Mouse (Mus musculus) MEL (cell line): ENCODE measurements around the gene 4930550C14Rik. TPM values are rescaled to one million over a fixed set of nuclear protein-coding genes. Genes with fewer than 3 reads are reported as not detected.
A peak's percentile ranks its signal among the peaks of the same experiment; 100 is the strongest.

ENCODE experiments used
- DNase-seq: peaks from one replicate; pipeline ENCODE4 v3.0.0; 2011; ENCODE audit warnings: low read depth, low spot score
- H3K27ac ChIP-seq: 2 replicates; pipeline ENCODE4 v1.5.1; 2012; ENCODE audit warnings: low read depth, mild to moderate bottlenecking, control low read depth, low read length, moderate library complexity; ENCODE audit not compliant: control insufficient read depth
- H3K27me3 ChIP-seq, 2 experiments: fragments of 150-350 bp in 1 of 2; sonication (generic) in 1 of 2; 2 replicates each; pipeline ENCODE4 v1.6.1; 2012; ENCODE audit warnings: low read length in 2 of 2, mild to moderate bottlenecking in 2 of 2, improper control_type of control experiment in 1 of 2, moderate library complexity in 1 of 2; ENCODE audit not compliant: insufficient read depth in 2 of 2, control insufficient read depth in 1 of 2
- H3K36me3 ChIP-seq, 2 experiments: 2 replicates each; pipeline ENCODE4 v1.6.1; 2012 to 2014; ENCODE audit warnings: low read length in 2 of 2, improper control_type of control experiment in 1 of 2, inconsistent platforms in 1 of 2, mild to moderate bottlenecking in 1 of 2; ENCODE audit not compliant: insufficient read depth in 2 of 2, control insufficient read depth in 1 of 2
- H3K4me1 ChIP-seq, 2 experiments: fragments of 150-350 bp in 1 of 2; sonication (generic) in 1 of 2; 2 replicates each; pipeline ENCODE4 v1.6.1; 2012; ENCODE audit warnings: low read length in 2 of 2, improper control_type of control experiment in 1 of 2, mild to moderate bottlenecking in 1 of 2; ENCODE audit not compliant: insufficient read depth in 2 of 2, control insufficient read depth in 1 of 2
- H3K4me3 ChIP-seq, 2 experiments: fragments of 150-350 bp in 1 of 2; sonication (generic) in 1 of 2; 2 replicates each; pipeline ENCODE4 v1.5.1; 2012; ENCODE audit warnings: low read depth in 2 of 2, low read length in 2 of 2, mild to moderate bottlenecking in 2 of 2, moderate library complexity in 2 of 2, control low read depth in 1 of 2, improper control_type of control experiment in 1 of 2; ENCODE audit not compliant: control insufficient read depth in 1 of 2, insufficient read depth in 1 of 2
- H3K79me2 ChIP-seq: 2 replicates; pipeline ENCODE4 v1.6.1; 2012; ENCODE audit warnings: mild to moderate bottlenecking, low read length, moderate library complexity; ENCODE audit not compliant: control insufficient read depth, poor library complexity, insufficient read depth
- H3K9ac ChIP-seq: 2 replicates; pipeline ENCODE4 v1.6.1; 2012; ENCODE audit warnings: low read depth, mild to moderate bottlenecking, control low read depth, low read length, moderate library complexity; ENCODE audit not compliant: control insufficient read depth, poor library complexity, severe bottlenecking
- H3K9me3 ChIP-seq: fragments of 150-350 bp; sonication (generic); replicated peaks from 2 replicates; pipeline ENCODE4 v1.6.1; 2012; ENCODE audit warnings: mild to moderate bottlenecking, low read length, improper control_type of control experiment, moderate library complexity; ENCODE audit not compliant: insufficient read depth
- BHLHE40 ChIP-seq: IDR thresholded peaks from 2 replicates; pipeline ENCODE4 v1.6.1; 2012; ENCODE audit warnings: low read depth, mild to moderate bottlenecking, inconsistent platforms, low read length, improper control_type of control experiment, borderline replicate concordance
- EP300 ChIP-seq, 2 experiments: IDR thresholded peaks; 2 replicates each; pipeline ENCODE4 v1.6.1; 2011; ENCODE audit warnings: improper control_type of control experiment in 2 of 2, low read length in 2 of 2, low read depth in 1 of 2, mild to moderate bottlenecking in 1 of 2
- ETS1 ChIP-seq: IDR thresholded peaks from 2 replicates; pipeline ENCODE4 v1.6.1; 2012; ENCODE audit warnings: low read depth, mild to moderate bottlenecking, inconsistent platforms, low read length, improper control_type of control experiment, moderate library complexity
- GATA1 ChIP-seq: IDR thresholded peaks from 2 replicates; pipeline ENCODE4 v1.6.1; 2011; ENCODE audit warnings: low read depth, low read length, improper control_type of control experiment
- KAT2A ChIP-seq: conservative IDR thresholded peaks from 2 replicates; pipeline ENCODE4 v1.6.1; 2012; ENCODE audit warnings: low read depth, low read length, improper control_type of control experiment, inconsistent platforms
- MAFK ChIP-seq: IDR thresholded peaks from 2 replicates; pipeline ENCODE4 v1.6.1; 2011; ENCODE audit warnings: low read depth, mild to moderate bottlenecking, low read length, improper control_type of control experiment, borderline replicate concordance
- MXI1 ChIP-seq: IDR thresholded peaks from 2 replicates; pipeline ENCODE4 v1.6.1; 2011; ENCODE audit warnings: mild to moderate bottlenecking, low read depth, low read length, improper control_type of control experiment
- MYC ChIP-seq: IDR thresholded peaks from 2 replicates; pipeline ENCODE4 v1.6.1; 2011; ENCODE audit warnings: low read depth, mild to moderate bottlenecking, low read length, improper control_type of control experiment, moderate library complexity
- NELFE ChIP-seq: IDR thresholded peaks from 2 replicates; pipeline ENCODE4 v1.6.1; 2011; ENCODE audit warnings: low read depth, low read length, improper control_type of control experiment
- RCOR1 ChIP-seq: IDR thresholded peaks from 2 replicates; pipeline ENCODE4 v1.6.1; 2012; ENCODE audit warnings: low read depth, mild to moderate bottlenecking, inconsistent platforms, low read length, improper control_type of control experiment
- SIN3A ChIP-seq: IDR thresholded peaks from 2 replicates; pipeline ENCODE4 v1.6.1; 2012; ENCODE audit warnings: low read length, improper control_type of control experiment, inconsistent platforms
- TBP ChIP-seq: IDR thresholded peaks from 2 replicates; pipeline ENCODE4 v1.8.0; 2011; ENCODE audit warnings: low read depth, low read length, improper control_type of control experiment
- TCF12 ChIP-seq: IDR thresholded peaks from 2 replicates; pipeline ENCODE4 v1.6.1; 2014; ENCODE audit warnings: low read depth, mild to moderate bottlenecking, inconsistent platforms, low read length, improper control_type of control experiment, moderate library complexity
- ZMIZ1 ChIP-seq: IDR thresholded peaks from 2 replicates; pipeline ENCODE4 v1.6.1; 2012; ENCODE audit warnings: low read depth, mild to moderate bottlenecking, inconsistent platforms, low read length, improper control_type of control experiment, moderate library complexity
- ZNF384 ChIP-seq: IDR thresholded peaks from 2 replicates; pipeline ENCODE4 v1.6.1; 2012; ENCODE audit warnings: low read depth, mild to moderate bottlenecking, inconsistent platforms, low read length, improper control_type of control experiment
- polyA plus RNA-seq, 2 experiments: library from polyadenylated mRNA; stranded (reverse) in 1 of 2; unstranded in 1 of 2; fragments of >175 nt in 1 of 2; fragments of >200 nt in 1 of 2; gene quantifications; 2 replicates each; pipeline versions ENCODE4 v1.2.1 to v1.2.4; 2012; ENCODE audit warnings: low replicate concordance in 2 of 2, low read depth in 1 of 2; ENCODE audit not compliant: insufficient read length in 2 of 2, insufficient read depth in 1 of 2, missing spikeins in 1 of 2
- total RNA-seq: library from RNA; depleted of rRNA; stranded (reverse); fragments of 300-350 nt; gene quantifications from 2 replicates; pipeline ENCODE4 v1.2.3, GENCODE M21; 2012; rRNA removed

Gene 4930550C14Rik
- total and polyA plus RNA-seq, 3 experiments: 0.08 TPM; not detected in 1

GRCm38 (mm10) chr9:53452038-53452437, 49.9 kb downstream of the 4930550C14Rik start:
- Histone ChIP-seq H3K9me3 (no peaks in the 10 kb centered on the region), H3K79me2 (no peaks in the 10 kb centered on the region), H3K9ac (peak overlapping the region; percentile 33; the same call in 1 of the 2 replicates), H3K4me1 (peaks cover 4 to 25% of the 10 kb centered on the region in 2 experiments), H3K4me3 (no peak overlapping the region; a peak in 1 of 4 replicates), H3K27me3 (no peaks in the 10 kb centered on the region), H3K36me3 (peaks cover 16 to 29% of the 10 kb centered on the region in 2 experiments), H3K27ac (peak overlapping the region; percentile 84)
- DNase-seq: peak; percentile 76
- no peak for TF ChIP-seq BHLHE40
- peak; percentile 21; the same call in 1 of the 2 replicates for TF ChIP-seq MXI1
- TF ChIP-seq KAT2A: 0 out of 2 replicates have a peak, but pooled peaks have one; percentile 17
- TF ChIP-seq MYC: no peak
- no peak for TF ChIP-seq ZMIZ1
- no peak for TF ChIP-seq TBP
- TF ChIP-seq GATA1: peak; percentile 32; the same call in 1 of the 2 replicates
- peak; percentile 44; the same call in 1 of the 2 replicates for TF ChIP-seq SIN3A
- no peak for TF ChIP-seq ZNF384
- no peak for TF ChIP-seq MAFK
- peak; percentile 57 for TF ChIP-seq ETS1
- TF ChIP-seq RCOR1: peak; percentile 43; the same call in 1 of the 2 replicates
- TF ChIP-seq TCF12: peak; percentile 51; the same call in 1 of the 2 replicates
- TF ChIP-seq EP300 (IDR thresholded peaks at IDR 0.05; ENCODE audit: low read depth in 1 of 2, low read length in 2 of 2): peak; percentile 60 to 88; a peak in 3 of 4 replicates

GRCm38 (mm10) chr9:53472806-53473518, 70.8 kb downstream of the 4930550C14Rik start:
- TF ChIP-seq NELFE (no peak), GATA1 (no peak)

More at GRCm38 (mm10) chr9:53472806-53473518, 70.8 kb downstream of the 4930550C14Rik start:
- Histone ChIP-seq H3K4me3 (no peak overlapping the region), H3K27me3 (no peaks in the 10 kb centered on the region), H3K4me1 (no peaks in the 10 kb centered on the region), H3K36me3 (peaks cover 0 to 2% of the 10 kb centered on the region in 2 experiments; a peak in 2 of 4 replicates), H3K9ac (no peak overlapping the region), H3K27ac (no peak overlapping the region), H3K9me3 (no peaks in the 10 kb centered on the region), H3K79me2 (no peaks in the 10 kb centered on the region)
- no peak for DNase-seq

Other genes starting within 250 kb of the 4930550C14Rik start
- 43.6 and 45.1 TPM in 2 replicates for gene Ddx10, start 154.3 kb upstream of the 4930550C14Rik start, total RNA-seq
- gene Ddx10, start 154.3 kb upstream of the 4930550C14Rik start, polyA plus RNA-seq: 10 to 100 TPM; 46.5 to 48.4 TPM
- gene Exph5, start 100.7 kb upstream of the 4930550C14Rik start, total RNA-seq: not detected in 2 replicates
- not detected for gene Exph5, start 100.7 kb upstream of the 4930550C14Rik start, polyA plus RNA-seq
- 0.04 TPM in 1 of 2 replicates, not detected in the other for gene Kdelc2, start 18.3 kb upstream of the 4930550C14Rik start, total RNA-seq
- gene Kdelc2, start 18.3 kb upstream of the 4930550C14Rik start, polyA plus RNA-seq: under 1 TPM in 1 of 2 experiments, not detected in 1; 0.31 TPM
- gene Atm, start 134.4 kb downstream of the 4930550C14Rik start, total RNA-seq: 16.0 and 18.5 TPM in 2 replicates
- gene Atm, start 134.4 kb downstream of the 4930550C14Rik start, polyA plus RNA-seq: 10 to 100 TPM in 1 of 2 experiments, not detected in 1; 21.4 TPM
- 12.5 and 14.1 TPM in 2 replicates for gene Npat, start 134.7 kb downstream of the 4930550C14Rik start, total RNA-seq
- gene Npat, start 134.7 kb downstream of the 4930550C14Rik start, polyA plus RNA-seq: 10 to 100 TPM in 1 of 2 experiments, not detected in 1; 16.4 TPM
- 41.0 and 41.8 TPM in 2 replicates for gene Acat1, start 208.1 kb downstream of the 4930550C14Rik start, total RNA-seq
- gene Acat1, start 208.1 kb downstream of the 4930550C14Rik start, polyA plus RNA-seq: 100 to 1,000 TPM in 1 of 2 experiments, 10 to 100 TPM in 1; 37.4 to 185 TPM